Mouse (Mus musculus): ENCODE measurements around the gene Baz1a. TPM values are rescaled to one million over a fixed set of nuclear protein-coding genes. Genes with fewer than 3 reads are reported as not detected.
"Not testable (repeated sequence)": the region's sequence is repeated elsewhere in the genome, so short reads cannot be mapped to it uniquely, and the experiment has no call there.

Baz1a gene
- total RNA-seq, 2 experiments from 2014 or later = 1.2 to 3.8 TPM

GRCm38 (mm10) chr12:54982935-54983715, 31.0 kb downstream of the Baz1a start:
- DNase-seq (ENCODE audit: low spot score in 2 of 2) = no peak

GRCm38 (mm10) chr12:54981962-54982361, 32.2 kb downstream of the Baz1a start:
- DNase-seq (ENCODE audit: low spot score in 2 of 2) = no peak

- no peak for DNase-seq (ENCODE audit: low spot score in 2 of 2)
Observed at GRCm38 (mm10) chr12:54980939-54981338, 33.2 kb downstream of the Baz1a start.

GRCm38 (mm10) chr12:54980532-54980931, 33.6 kb downstream of the Baz1a start:
- no peak for DNase-seq (ENCODE audit: low spot score in 2 of 2)

GRCm38 (mm10) chr12:54969033-54969432, 45.1 kb downstream of the Baz1a start:
- no peak for DNase-seq (ENCODE audit: low spot score in 2 of 2)

- no peak for DNase-seq (ENCODE audit: low spot score in 2 of 2)
Observed at GRCm38 (mm10) chr12:54965532-54966160, 48.5 kb downstream of the Baz1a start.

- DNase-seq (ENCODE audit: low spot score in 2 of 2) = no peak
Observed at GRCm38 (mm10) chr12:54959569-54959968, 54.6 kb downstream of the Baz1a start.

- no peak for DNase-seq (ENCODE audit: low spot score in 2 of 2)
Observed at GRCm38 (mm10) chr12:54956974-54957373, 57.2 kb downstream of the Baz1a start.

- DNase-seq (ENCODE audit: low spot score in 2 of 2) = no peak
Observed at GRCm38 (mm10) chr12:54956457-54956856, 57.7 kb downstream of the Baz1a start.

- no peak for DNase-seq (ENCODE audit: low spot score in 2 of 2)
Observed at GRCm38 (mm10) chr12:54946116-54946515, 68.0 kb downstream of the Baz1a start.

GRCm38 (mm10) chr12:54942586-54943157, 71.5 kb downstream of the Baz1a start:
- DNase-seq (ENCODE audit: low spot score in 2 of 2) = not testable (repeated sequence)

GRCm38 (mm10) chr12:54937581-54938343, 76.4 kb downstream of the Baz1a start:
- DNase-seq (ENCODE audit: low spot score in 2 of 2) = not testable (repeated sequence)

- DNase-seq (ENCODE audit: low spot score in 2 of 2) = no peak
Observed at GRCm38 (mm10) chr12:54910387-54910786, 103.8 kb downstream of the Baz1a start.

GRCm38 (mm10) chr12:54892559-54892958, 121.6 kb downstream of the Baz1a start:
- DNase-seq (ENCODE audit: low spot score in 2 of 2) = not testable (repeated sequence)

- no peak for DNase-seq (ENCODE audit: low spot score in 2 of 2)
Observed at GRCm38 (mm10) chr12:54890426-54890825, 123.7 kb downstream of the Baz1a start.

GRCm38 (mm10) chr12:54887580-54888127, 126.5 kb downstream of the Baz1a start:
- DNase-seq (ENCODE audit: low spot score in 2 of 2) = no peak

GRCm38 (mm10) chr12:54879630-54880029, 134.5 kb downstream of the Baz1a start:
- DNase-seq (ENCODE audit: low spot score in 2 of 2) = peak; percentile 21 to 41

- DNase-seq (ENCODE audit: low spot score in 2 of 2) = no peak
Observed at GRCm38 (mm10) chr12:54879211-54879610, 134.9 kb downstream of the Baz1a start.

GRCm38 (mm10) chr12:54877875-54878274, 136.3 kb downstream of the Baz1a start:
- DNase-seq (ENCODE audit: low spot score in 2 of 2) = no peak

- DNase-seq (ENCODE audit: low spot score in 2 of 2) = no peak
Observed at GRCm38 (mm10) chr12:54876879-54877278, 137.3 kb downstream of the Baz1a start.

GRCm38 (mm10) chr12:54874711-54875110, 139.4 kb downstream of the Baz1a start:
- DNase-seq (ENCODE audit: low spot score in 2 of 2) = no peak

Measured in layer of hippocampus, postnatal 14 days (tissue).